Mouse (Mus musculus): ENCODE results near the gene Nprl3.

The Nprl3 gene

DNA sequence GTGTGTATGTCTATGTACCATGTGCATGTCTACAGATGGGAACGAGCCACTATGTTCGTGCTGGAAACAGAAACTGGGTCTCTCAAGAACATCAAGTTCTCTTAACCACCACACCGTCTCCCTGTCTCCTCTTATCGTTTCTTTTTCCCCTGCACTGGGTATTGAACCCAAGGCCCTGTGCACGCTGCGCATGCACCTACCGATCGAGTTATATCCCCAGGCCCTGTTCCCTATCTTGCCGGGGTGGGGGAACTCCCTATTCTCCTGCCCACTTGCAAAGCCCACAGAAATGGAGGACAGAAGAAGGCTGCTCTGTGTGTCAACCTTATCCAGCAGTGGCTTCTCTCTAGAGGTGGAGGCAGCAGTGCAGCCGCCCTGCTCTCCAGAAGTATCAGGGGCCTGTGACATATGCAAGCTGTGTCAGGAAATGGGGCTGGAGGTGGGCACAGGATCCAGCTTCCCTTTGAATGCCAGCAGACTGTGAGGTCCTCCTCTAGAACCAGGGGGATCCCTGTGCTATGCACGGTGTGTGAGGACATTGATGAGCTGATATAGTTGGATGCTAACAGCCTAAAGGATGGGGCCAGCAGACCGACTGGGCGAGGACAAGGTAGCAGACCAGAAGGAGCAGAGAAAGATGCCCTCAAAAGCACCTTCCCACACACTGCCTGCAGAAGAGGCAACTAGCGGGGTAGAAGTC, 69.1 kb downstream of the Nprl3 start:
- in situ Hi-C loops (cut with MboI, MseI) = no loop called here

DNA sequence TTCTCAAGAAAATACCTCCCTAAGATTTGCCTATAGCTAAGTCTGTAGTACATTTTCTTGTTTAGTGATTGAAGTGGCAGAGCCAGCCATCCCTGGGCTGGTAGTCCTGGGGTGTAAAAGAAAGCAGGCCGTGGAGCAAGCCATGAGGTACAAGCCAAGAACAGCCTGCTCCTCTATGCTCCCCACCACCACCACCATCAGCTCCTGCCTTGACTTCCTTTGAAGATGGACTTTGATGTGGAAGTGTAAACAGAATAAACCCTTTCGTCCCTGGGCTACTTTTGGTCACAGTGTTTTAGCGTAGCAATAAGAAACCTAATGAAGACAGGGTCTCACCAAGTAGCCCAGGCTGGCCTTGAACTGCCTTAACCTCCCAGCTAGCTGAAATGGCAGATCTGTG, 69.7 kb downstream of the Nprl3 start:
- in situ Hi-C loops (cut with MboI, MseI) = no loop called here

DNA sequence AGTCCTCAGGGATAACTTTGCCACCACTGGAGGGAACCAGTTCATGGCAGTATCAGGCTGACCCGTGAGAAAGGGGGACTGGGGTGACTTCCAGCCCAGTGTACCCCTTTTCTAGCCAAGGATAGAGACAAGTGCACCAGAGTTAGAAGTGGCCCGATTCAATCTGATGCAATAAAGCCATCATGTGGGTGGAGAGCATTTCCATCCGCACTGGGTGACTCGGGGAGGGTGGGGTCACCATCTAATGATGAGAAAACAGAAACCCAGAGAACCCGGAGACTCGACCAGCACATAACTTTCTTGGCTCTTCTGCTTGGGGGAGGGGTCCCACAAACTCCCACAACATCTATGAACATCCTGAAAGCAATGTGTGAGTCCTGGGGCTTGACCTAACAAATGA, 70.8 kb downstream of the Nprl3 start:
- in situ Hi-C loops (cut with MboI, MseI) = no loop called here

DNA sequence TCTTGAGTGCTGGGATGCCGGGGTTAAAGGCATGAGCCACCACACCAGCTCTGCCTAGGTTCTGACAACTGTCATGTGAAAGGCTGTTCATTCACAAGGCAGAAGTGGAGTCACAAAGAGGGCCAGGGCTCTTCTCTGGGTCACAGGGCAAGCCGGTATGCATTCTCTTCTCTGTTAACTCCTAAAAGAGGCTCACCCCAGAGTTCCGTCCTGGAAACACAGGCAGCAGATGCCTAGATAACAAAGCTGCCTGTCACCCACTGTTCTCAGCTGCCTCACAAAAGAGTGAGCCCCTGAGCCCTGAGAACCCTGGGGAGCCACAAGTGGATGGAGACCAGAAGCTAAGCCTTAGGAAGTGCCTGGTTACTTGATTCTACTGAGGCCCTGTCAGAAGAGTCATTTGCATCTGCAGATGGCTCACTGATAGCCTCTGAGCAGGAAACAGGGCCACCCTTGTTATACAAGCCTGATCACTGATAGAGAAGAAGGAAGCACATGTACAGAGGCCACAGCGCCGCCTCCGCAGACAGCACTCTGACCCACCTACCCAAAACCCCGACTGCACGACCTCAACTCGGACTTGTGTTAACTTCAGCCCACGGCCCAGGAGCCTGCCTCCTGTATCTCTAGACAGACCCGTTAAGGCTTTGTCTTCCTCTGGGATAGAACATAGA, 71.5 kb downstream of the Nprl3 start:
- in situ Hi-C loops (cut with MboI, MseI) = no loop called here

DNA sequence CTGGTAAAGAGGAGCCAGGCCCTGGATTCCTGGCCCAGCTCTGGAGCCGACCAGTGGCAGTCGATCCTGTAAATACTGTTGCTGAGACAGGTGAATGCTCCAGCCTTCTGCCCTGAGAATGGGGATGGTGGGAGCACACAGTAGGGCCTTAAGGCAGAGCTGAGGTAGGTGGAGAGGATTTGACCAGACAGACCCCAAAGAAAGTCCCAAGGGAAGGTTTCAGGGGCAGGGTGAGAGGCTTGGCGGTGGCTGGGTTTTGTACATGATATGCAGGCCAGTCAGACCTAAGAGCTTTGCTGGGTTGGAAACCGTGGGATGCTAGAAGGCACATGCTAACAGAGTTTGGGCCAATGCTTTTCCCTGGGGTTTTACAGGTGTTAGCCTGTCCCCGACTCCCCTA, 72.9 kb downstream of the Nprl3 start:
- in situ Hi-C loops (cut with MboI, MseI) = no loop called here

DNA sequence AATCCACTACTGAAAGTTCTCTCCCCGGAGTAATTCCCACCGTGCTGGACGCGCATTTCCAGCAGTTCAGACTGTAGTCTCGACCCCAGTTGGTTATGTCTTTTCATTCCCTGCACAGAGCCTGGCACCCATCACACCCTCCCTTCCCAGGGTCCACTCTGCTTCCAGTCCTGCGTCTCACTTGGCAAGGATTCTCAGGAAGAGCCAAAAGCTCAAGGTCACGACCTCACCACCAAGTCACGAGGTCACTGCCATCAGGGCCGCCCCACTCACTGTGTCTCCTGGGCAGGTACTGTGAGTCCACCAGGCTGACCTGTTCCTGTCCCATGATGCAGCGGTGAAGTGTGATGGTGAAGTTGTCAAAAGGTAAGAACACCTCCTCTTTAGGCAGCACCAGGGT, 73.4 kb downstream of the Nprl3 start:
- in situ Hi-C loops (cut with MboI, MseI) = no loop called here

DNA sequence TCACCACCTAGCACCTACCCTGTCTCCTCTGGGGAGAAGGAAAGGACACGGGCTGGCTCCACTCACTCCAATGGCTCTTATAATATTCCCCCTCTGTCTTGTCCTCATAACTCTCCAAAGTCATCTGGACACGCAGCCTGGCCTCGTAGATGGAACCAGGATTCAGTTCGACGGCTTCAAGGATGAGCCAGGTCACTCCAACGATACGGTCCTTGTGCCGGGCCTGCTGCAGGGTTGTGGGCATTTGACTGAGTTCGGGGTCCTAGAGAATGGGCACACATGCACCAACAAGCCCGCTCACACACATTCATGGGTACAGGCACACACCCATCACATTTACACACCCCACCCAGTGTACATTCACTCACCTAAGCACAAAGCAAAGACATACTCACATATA, 74.4 kb downstream of the Nprl3 start:
- in situ Hi-C loops (cut with MboI, MseI) = no loop called here

DNA sequence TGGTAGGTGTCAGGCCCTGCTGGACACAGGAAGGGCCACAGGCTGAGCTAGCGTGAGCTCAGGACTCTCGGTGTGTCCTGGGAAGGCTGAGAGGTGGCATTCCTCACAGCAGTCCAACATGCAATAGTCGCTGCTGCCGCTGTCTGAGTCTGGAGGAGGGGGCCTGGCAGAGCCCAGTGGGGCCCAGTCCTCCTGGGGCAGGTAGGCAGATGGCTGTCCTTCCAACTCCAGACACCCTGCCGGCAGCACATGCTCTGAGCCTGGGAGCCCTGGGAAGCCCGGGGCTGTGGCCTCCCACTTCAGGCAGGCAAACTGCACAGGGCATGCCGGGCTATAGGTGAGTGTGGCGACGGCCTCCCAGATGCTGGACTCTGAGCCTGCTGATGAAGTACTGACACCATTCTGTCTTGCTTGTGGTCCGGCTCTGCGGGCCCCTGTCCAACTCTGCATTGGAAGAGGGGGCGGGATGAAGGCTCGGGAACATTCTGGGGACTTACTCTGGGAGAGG, 76.8 kb downstream of the Nprl3 start:
- in situ Hi-C loops (cut with MboI, MseI) = no loop called here

DNA sequence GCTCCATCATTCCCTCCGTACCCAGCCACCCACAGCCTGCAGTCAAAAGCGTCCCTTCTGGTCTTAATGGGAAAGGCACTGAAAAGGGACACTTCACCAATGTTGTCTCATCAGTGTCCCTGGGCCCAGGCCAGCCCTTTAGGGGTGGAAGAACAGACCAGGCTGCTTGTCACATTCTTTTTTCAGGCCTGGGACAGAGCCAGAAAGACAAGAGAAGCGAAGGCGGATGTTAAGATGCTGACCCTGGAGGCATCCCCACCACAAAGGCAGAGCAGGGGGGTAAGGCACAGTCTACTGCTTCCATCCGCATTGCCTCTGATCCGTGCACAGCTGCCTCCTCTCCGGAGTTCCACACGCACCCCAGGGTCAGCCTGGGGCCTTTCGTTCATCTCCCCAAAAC, 77.4 kb downstream of the Nprl3 start:
- in situ Hi-C loops (cut with MboI, MseI) = no loop called here

DNA sequence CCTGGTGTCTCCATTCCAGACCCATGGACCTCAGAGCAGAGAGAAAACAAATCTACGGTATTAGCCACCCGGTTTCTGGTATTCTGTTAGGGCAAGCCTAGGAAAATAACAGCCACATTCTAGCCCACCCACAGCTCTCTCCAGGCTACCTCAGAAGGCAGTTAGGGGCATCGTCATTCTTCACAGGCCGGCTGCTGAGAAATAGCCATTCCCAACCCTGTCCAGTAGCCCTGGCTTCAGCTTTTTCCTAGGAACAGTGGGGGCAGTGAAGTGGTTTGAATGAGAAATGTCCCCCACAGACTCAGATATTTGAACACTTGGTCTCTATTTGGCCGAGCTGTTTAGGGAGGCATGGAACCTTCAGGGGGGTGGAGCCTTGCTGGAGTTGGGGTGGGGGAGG, 78.1 kb downstream of the Nprl3 start:
- in situ Hi-C loops (cut with MboI, MseI) = no loop called here

DNA sequence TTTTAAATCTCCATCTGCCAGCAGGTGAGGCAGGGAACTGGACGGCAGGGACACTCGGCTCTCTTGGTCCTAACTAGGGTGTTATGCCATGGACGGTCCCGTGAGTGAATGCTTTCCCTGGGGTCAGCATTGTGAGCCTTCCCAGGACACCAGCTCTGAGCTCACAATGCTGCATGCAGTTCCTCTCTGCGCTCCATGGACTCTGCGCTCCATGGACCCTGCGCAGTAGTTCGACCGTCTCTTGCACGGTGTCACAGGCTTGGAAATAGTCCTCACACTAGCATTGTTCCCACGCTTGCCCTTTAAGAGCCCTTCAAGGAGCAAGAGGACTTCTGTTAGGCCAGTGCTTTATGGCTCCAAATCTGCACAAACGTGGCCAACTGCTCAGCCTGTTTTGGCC, 78.6 kb downstream of the Nprl3 start:
- in situ Hi-C loops (cut with MboI, MseI) = no loop called here

DNA sequence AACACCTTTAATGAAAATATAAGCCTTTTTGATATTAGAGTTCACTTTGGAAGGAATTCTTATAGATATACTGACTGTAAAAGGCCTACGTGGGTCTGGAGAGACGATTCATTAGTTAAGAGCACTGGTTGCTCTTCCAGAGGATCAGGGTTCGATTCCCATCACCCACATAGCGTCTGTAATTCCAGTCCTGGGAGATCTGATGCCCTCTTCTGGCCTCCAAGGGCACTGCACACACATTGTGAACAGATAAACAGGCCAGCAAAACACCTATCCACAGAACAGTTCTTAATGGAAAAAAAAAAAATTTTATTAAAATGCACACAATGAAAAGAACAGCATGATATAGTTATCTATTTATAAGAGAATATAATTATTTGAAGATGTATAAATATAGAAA, 80.3 kb downstream of the Nprl3 start:
- in situ Hi-C loops (cut with MboI, MseI) = no loop called here

DNA sequence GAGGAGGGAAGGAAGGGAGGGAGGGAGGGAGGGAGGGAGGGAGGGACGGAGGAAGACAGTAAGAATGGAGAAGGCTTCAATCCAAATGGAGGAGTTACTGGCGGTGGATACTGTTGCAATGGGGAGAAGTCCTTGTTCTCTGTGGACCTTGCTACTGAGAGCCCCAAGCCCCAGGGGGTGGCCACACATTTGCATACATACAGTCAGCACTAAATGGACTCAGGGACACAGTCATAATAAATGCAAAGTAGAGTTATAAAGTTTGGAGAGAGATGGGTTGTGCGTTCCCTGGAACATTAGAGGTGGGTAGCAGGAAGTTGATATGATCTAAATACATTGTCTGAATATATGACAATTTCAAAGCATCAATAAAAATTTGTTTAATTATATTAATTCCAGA, 81.5 kb downstream of the Nprl3 start:
- in situ Hi-C loops (cut with MboI, MseI) = no loop called here

DNA sequence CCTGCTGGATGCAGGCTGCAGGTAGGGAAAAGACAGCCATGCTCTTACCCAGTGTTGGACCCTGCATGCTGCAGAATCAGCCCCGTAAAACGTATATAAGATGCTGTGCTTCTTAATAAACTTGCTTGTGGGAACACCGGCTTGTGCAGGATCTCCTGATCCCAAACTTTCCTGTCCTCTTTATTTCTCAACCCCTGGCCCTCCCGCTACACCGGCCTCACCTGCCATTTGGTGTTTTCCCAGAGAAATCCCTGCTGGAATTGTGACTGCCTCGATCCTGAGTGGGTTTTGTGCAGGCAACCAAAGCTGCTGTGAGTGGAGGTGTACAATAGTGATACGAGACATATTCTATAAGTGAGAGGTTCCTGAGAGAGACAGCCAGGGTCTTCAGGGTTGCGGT, 83.0 kb downstream of the Nprl3 start:
- in situ Hi-C loops (cut with MboI, MseI) = no loop called here

DNA sequence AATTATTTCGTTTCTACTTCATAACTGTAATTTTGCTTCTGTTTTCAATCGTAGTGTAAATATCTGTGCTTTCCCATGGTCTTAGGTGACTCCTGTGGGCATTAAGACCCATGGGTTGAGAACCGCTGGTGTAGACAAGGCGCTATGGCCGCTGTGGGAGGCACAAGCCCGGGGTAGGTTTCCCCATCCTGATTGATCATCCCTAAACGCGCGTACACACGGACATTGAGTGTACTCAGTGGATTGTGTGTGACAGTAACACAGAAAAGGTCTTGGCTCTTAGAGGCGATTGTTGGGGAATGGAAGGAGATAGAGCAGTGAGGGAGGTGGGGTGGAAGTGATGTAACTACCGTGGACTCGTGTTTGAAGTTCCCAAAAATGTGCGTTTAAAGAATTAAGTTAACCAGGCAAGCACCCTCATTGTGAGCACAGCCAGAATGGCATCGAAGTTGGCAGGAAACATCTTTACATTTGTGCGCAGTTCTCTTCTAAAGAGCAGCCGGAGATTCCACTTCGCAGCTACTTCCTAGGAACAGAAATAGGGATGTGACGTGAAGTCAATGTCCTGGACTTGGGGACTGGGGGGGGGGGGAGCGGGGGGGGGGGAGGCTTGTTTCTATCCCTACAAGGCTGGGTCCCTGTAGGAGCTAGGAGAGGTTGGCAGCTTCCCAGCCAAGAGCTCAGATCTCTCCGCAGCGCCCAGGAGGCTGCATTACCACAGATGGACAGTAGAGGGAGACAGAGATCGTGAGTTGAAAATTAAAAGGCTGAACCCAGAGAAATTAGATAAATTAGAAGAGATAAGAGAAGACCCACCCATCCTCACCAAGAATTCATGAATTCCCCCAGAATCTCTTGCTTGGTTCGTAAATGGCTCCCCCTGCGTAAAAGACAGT, 85.3 kb downstream of the Nprl3 start:
- in situ Hi-C loops (cut with MboI, MseI) = no loop called here

DNA sequence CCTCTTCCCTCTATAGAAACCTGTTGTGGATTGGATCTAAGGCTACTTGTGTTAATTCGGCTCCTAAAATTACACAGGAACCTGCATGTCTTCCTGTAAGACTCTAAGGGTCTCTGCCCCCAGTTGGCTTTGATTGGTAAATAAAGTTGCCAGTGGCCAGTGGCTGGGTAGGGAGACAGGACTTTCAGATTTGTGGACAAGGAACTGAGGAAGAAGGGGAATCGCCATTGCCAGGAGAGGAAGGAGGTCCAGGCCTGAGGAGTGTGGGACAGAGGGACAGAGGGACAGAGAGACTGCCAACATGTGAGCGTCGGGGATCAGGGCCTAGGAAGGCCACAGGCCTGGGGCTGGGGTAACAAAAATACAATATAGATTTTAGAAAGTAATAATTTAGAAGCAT, 86.3 kb downstream of the Nprl3 start:
- in situ Hi-C loops (cut with MboI, MseI) = no loop called here

DNA sequence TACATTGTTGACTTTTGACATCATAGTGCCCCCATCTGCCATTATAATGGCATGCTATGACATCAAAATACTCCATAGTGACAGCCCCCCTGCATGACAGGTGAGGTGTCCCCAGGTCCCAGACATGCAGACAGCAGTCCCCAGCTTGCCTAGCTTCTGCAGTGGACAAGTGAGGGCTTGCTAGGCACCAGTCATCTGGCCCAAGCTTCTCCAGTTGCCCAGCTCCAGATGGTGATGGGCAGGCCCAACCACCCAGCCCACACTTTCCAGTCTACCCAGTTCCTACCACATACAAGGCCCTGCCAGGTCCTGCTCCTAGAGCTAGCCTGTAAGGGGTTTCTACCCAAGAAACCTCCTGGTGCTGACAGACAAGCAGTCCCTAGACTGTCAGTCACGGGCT, 89.0 kb downstream of the Nprl3 start:
- in situ Hi-C loops (cut with MboI, MseI) = no loop called here

Measured in T-helper 1 cell (primary cell).